Mouse (Mus musculus) testis, adult 2 months (tissue): Measurements from ENCODE around the gene Rpsa. TPM values are rescaled to one million over a fixed set of nuclear protein-coding genes. Genes with fewer than 3 reads are reported as not detected.

Experiments
- H3K27ac ChIP-seq: fragments of 200-500 bp; 2 replicates; pipeline ENCODE4 v1.5.1; 2012; ENCODE audit warnings: low read depth, low read length; ENCODE audit not compliant: control insufficient read depth, insufficient read depth
- H3K27me3 ChIP-seq: fragments of 200-500 bp; 2 replicates; pipeline ENCODE4 v1.6.1; 2012; ENCODE audit warnings: mild to moderate bottlenecking, low read length, moderate library complexity; ENCODE audit not compliant: control insufficient read depth, insufficient read depth
- H3K36me3 ChIP-seq: fragments of 200-500 bp; 2 replicates; pipeline ENCODE4 v1.6.1; 2012; ENCODE audit warnings: mild to moderate bottlenecking, low read length; ENCODE audit not compliant: control insufficient read depth, insufficient read depth
- H3K4me1 ChIP-seq: fragments of 200-500 bp; 2 replicates; pipeline ENCODE4 v1.6.1; 2012; ENCODE audit warnings: low read length; ENCODE audit not compliant: control insufficient read depth, insufficient read depth
- H3K4me3 ChIP-seq: fragments of 200-500 bp; 2 replicates; pipeline ENCODE4 v1.5.1; 2012; ENCODE audit warnings: low read depth, mild to moderate bottlenecking, low read length, moderate library complexity, mixed read lengths; ENCODE audit not compliant: control insufficient read depth
- CTCF ChIP-seq: fragments of 200-500 bp; IDR thresholded peaks from 2 replicates; pipeline ENCODE4 v1.5.1; 2012; ENCODE audit warnings: low read depth, mild to moderate bottlenecking, inconsistent platforms, low read length, moderate library complexity; ENCODE audit not compliant: control insufficient read depth, insufficient read depth, insufficient replicate concordance
- POLR2A ChIP-seq: fragments of 200-500 bp; IDR thresholded peaks from 2 replicates; pipeline ENCODE4 v1.6.1; 2012; ENCODE audit warnings: low read depth, mild to moderate bottlenecking, inconsistent platforms, low read length, moderate library complexity; ENCODE audit not compliant: control insufficient read depth
- polyA plus RNA-seq: library from polyadenylated mRNA; depleted of rRNA; stranded (reverse); fragments of >200 nt; gene quantifications from 2 replicates; pipeline ENCODE4 v1.2.3, GENCODE M21; 2012

Rpsa gene
- polyA plus RNA-seq, 1 experiment: 318 TPM

GRCm38 (mm10) chr9:120083158-120083894 is 44.2 kb upstream of the Rpsa start:
- no peaks in the 10 kb centered on the region for H3K4me1 ChIP-seq
- TF ChIP-seq POLR2A (no peak), CTCF (no peak)
- H3K27ac ChIP-seq: no peak overlapping the region
- H3K36me3 ChIP-seq: no peaks in the 10 kb centered on the region
- H3K27me3 ChIP-seq: no peaks in the 10 kb centered on the region
- no peak overlapping the region for H3K4me3 ChIP-seq

- no peaks in the 10 kb centered on the region for H3K27me3 ChIP-seq
- H3K27ac ChIP-seq: no peak overlapping the region
- no peaks in the 10 kb centered on the region for H3K4me1 ChIP-seq
- H3K4me3 ChIP-seq: no peak overlapping the region
- TF ChIP-seq CTCF (no peak), POLR2A (no peak)
- no peaks in the 10 kb centered on the region for H3K36me3 ChIP-seq
These were observed 43.1 kb upstream of the Rpsa start for GRCm38 (mm10) chr9:120084406-120084805.

- Histone ChIP-seq H3K36me3 (no peaks in the 10 kb centered on the region), H3K4me3 (no peak overlapping the region), H3K27ac (no peak overlapping the region), H3K4me1 (no peaks in the 10 kb centered on the region), H3K27me3 (no peaks in the 10 kb centered on the region)
- TF ChIP-seq POLR2A (no peak), CTCF (no peak)
These were observed 38.4 kb upstream of the Rpsa start for GRCm38 (mm10) chr9:120089125-120089524.

GRCm38 (mm10) chr9:120091086-120091485 is 36.4 kb upstream of the Rpsa start:
- no peak overlapping the region for H3K4me3 ChIP-seq
- H3K4me1 ChIP-seq: no peaks in the 10 kb centered on the region
- no peaks in the 10 kb centered on the region for H3K27me3 ChIP-seq
- no peak for TF ChIP-seq POLR2A
- no peak for TF ChIP-seq CTCF
- no peak overlapping the region for H3K27ac ChIP-seq
- H3K36me3 ChIP-seq: no peaks in the 10 kb centered on the region

- Histone ChIP-seq H3K36me3 (no peaks in the 10 kb centered on the region), H3K27me3 (no peaks in the 10 kb centered on the region), H3K4me1 (no peaks in the 10 kb centered on the region), H3K4me3 (no peak within 1 kb of the TSS), H3K27ac (no peak within 1 kb of the TSS)
- no peak for TF ChIP-seq POLR2A
- TF ChIP-seq CTCF: no peak
These were observed 35.7 kb upstream of the Rpsa start, which contains the start of gene Ccr8 for GRCm38 (mm10) chr9:120091696-120092238. Gene Ccr8 (plus strand): TSS chr9:120092114.

- Histone ChIP-seq H3K4me3 (no peak overlapping the region), H3K27ac (no peak overlapping the region), H3K36me3 (no peaks in the 10 kb centered on the region), H3K4me1 (no peaks in the 10 kb centered on the region), H3K27me3 (no peaks in the 10 kb centered on the region)
- no peak for TF ChIP-seq POLR2A
- no peak for TF ChIP-seq CTCF
These were observed 33.8 kb upstream of the Rpsa start for GRCm38 (mm10) chr9:120093701-120094100.

GRCm38 (mm10) chr9:120095886-120096285 is 31.6 kb upstream of the Rpsa start:
- H3K36me3 ChIP-seq: no peaks in the 10 kb centered on the region
- no peak overlapping the region for H3K4me3 ChIP-seq
- no peak for TF ChIP-seq POLR2A
- no peak for TF ChIP-seq CTCF
- H3K27me3 ChIP-seq: no peaks in the 10 kb centered on the region
- H3K27ac ChIP-seq: no peak overlapping the region
- H3K4me1 ChIP-seq: peaks cover 5% of the 10 kb centered on the region

- Histone ChIP-seq H3K27ac (no peak overlapping the region), H3K4me3 (no peak overlapping the region; the same call in 1 of the 2 replicates)
- no peak for TF ChIP-seq POLR2A
- TF ChIP-seq CTCF: peak; percentile 85; the same call in 1 of the 2 replicates
These were observed 28.8 kb upstream of the Rpsa start for GRCm38 (mm10) chr9:120098682-120099081.

More at GRCm38 (mm10) chr9:120098682-120099081, 28.8 kb upstream of the Rpsa start:
- Histone ChIP-seq H3K36me3 (no peaks in the 10 kb centered on the region), H3K4me1 (peaks cover 5% of the 10 kb centered on the region), H3K27me3 (no peaks in the 10 kb centered on the region)
